Mouse (Mus musculus) heart, embryonic 13.5 days (tissue): ENCODE measurements around the gene Lhfp. TPM values are rescaled to one million over a fixed set of nuclear protein-coding genes. Genes with fewer than 3 reads are reported as not detected.

Source experiments
- ATAC-seq: fragments of 200-750 bp; cut with Nextera tagmentation; 2 replicates; pipeline ENCODE4 v1.8.0; 2017; ENCODE audit warnings: moderate TSS enrichment; ENCODE audit not compliant: insufficient number of reproducible peaks, low FRiP score, low TSS enrichment; ENCODE audit errors: extremely low read depth
- H3K27ac ChIP-seq: fragments of 300-500 bp; sonication (generic); replicated peaks from 2 replicates; pipeline ENCODE4 v1.5.1; 2015; ENCODE audit warnings: moderate library complexity, mild to moderate bottlenecking, inconsistent platforms
- H3K27me3 ChIP-seq: fragments of 300-500 bp; sonication (generic); replicated peaks from 2 replicates; pipeline ENCODE4 v1.6.1; 2015; ENCODE audit warnings: mild to moderate bottlenecking, inconsistent platforms
- H3K36me3 ChIP-seq: fragments of 300-500 bp; sonication (generic); 2 replicates; pipeline ENCODE4 v1.6.1; 2015; ENCODE audit warnings: mild to moderate bottlenecking, inconsistent platforms
- H3K4me1 ChIP-seq: fragments of 300-500 bp; sonication (generic); 2 replicates; pipeline ENCODE4 v1.6.1; 2015; ENCODE audit warnings: inconsistent platforms
- H3K4me2 ChIP-seq: fragments of 300-500 bp; sonication (generic); 2 replicates; pipeline ENCODE4 v1.6.1; 2015; ENCODE audit warnings: inconsistent platforms, mild to moderate bottlenecking, moderate library complexity
- H3K4me3 ChIP-seq: fragments of 300-500 bp; sonication (generic); 2 replicates; pipeline ENCODE4 v1.5.1; 2015; ENCODE audit warnings: moderate library complexity, mild to moderate bottlenecking, inconsistent platforms
- H3K9ac ChIP-seq: fragments of 300-500 bp; sonication (generic); 2 replicates; pipeline ENCODE4 v1.6.1; 2015; ENCODE audit warnings: inconsistent platforms, mild to moderate bottlenecking, moderate library complexity
- H3K9me3 ChIP-seq: fragments of 300-500 bp; sonication (generic); 2 replicates; pipeline ENCODE4 v1.6.1; 2016; ENCODE audit warnings: inconsistent platforms
- WGBS: fragments of 180-500 bp; shearing (Covaris S2); methylation state at CpG from one replicate; pipeline ENCODE4 v1.1.7; 2015; ENCODE audit warnings: mixed read lengths; 5-methylcytosine and 5-hydroxymethylcytosine counted together
- polyA plus RNA-seq: library from polyadenylated mRNA; unstranded; fragments of >200 nt; fragmentation: Nextera tagmentation; extraction: Ambion mirVana; gene quantifications from 2 replicates; pipeline ENCODE4 v1.2.1, GENCODE M21; 2015

Gene Lhfp
- 82.7 and 92.5 TPM in 2 replicates for polyA plus RNA-seq

DNA sequence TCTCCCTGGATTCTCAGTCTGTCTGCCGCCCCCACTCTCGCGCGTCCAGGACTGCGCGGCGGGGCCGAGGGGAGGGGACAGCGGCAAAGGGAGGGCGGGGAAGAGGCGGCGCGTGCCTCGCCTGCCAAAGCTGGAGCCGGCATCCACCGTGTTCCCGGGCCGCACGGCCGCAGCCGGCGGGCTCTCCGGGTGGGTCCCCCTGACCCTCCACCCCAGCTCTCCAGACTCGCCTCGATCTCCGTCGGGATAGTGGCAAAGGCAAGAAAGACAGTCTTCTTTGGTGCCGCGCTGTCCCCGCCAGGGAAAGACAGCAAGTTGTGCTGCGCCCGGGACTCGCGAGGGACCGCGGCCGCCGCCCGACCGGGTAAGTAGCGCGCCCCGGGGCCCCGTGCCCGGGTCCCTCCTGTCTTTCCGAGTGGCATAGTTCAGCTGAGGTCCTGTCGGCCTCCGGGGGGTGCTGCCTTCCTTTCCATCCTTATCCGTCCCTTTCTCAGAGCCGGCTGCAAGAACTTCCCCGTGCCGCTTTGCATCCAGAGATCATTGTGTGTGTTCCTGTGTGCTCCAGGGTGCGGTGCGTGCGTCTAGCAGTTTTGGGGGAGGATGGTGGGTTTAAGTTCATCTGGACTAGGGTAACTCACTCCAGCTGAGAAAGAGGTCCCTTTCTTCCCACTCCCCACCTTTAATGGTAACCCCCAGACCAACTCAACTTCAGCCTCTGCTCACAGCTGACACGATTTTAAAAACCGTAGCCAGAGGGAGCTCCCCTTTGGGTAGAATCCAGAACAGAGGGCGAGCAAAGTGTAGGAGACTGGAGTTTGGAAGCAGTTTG is at the start of gene Lhfp:
Gene Lhfp (plus strand): TSS at position 118 of the 829 bp plus-strand sequence.
- H3K36me3 ChIP-seq = peaks cover 13% of the 10 kb centered on the region
- H3K9ac ChIP-seq = peak within 1 kb of the TSS; percentile 95
- peak within 1 kb of the TSS; percentile 92 for H3K4me2 ChIP-seq
- peaks cover 58% of the 10 kb centered on the region for H3K4me1 ChIP-seq
- WGBS = under 1% methylated on average over 58 of the region's 58 CpGs
- peak within 1 kb of the TSS; percentile 86 for H3K4me3 ChIP-seq
- H3K27me3 ChIP-seq = no peaks in the 10 kb centered on the region
- no peaks in the 10 kb centered on the region for H3K9me3 ChIP-seq
- peak within 1 kb of the TSS; percentile 96 for H3K27ac ChIP-seq
- peak; percentile 76 for ATAC-seq

DNA sequence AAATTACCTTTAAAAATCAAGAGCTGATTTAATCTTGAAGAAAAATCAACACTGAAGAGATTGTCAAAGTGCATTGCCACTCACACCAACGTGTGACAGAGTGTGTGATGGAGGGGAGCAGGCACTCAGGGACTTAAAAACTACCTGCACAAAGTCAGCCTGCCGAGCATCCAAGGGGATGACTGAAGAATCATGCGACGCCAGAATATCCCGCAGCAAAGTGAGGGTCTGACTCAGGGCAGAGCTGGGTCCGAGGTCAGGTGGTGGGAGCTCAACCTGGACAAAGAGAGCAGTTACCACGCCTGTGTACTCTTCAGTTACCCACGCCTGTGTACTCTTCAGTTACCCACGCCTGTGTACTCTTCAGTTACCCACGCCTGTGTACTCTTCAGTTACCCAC is 48.0 kb upstream of the Lhfp start:
- Histone ChIP-seq H3K27ac (no peak overlapping the region), H3K4me1 (no peaks in the 10 kb centered on the region), H3K36me3 (peaks cover 92% of the 10 kb centered on the region), H3K27me3 (no peaks in the 10 kb centered on the region), H3K9ac (no peak overlapping the region), H3K9me3 (no peaks in the 10 kb centered on the region), H3K4me3 (no peak overlapping the region), H3K4me2 (no peak overlapping the region)
- 85% methylated on average over 10 of the region's 10 CpGs for WGBS
- ATAC-seq = no peak

DNA sequence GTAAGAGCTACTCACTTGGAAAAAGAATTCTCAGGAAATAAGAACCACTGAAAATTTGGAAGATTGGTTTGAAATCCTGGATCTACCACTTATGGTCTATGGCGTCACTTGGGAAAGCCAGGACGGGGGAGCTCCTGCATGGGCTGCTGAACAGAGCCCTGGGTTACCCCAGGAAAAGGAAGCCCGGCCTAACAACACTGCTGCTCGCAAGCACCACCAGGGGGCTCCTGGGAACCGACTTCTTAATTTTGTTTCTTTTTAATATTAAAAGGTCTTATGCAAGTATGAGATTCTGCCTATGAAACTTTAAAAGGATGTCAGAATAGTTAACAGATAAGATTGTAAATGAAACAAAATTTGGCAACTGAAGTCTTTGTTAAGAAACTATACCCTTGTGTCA is 46.7 kb upstream of the Lhfp start:
- WGBS = 68% methylated on average over 5 of the region's 5 CpGs
- Histone ChIP-seq H3K4me3 (no peak overlapping the region), H3K9ac (no peak overlapping the region), H3K4me1 (no peaks in the 10 kb centered on the region; the same call in 1 of the 2 replicates), H3K36me3 (peaks cover 92% of the 10 kb centered on the region), H3K4me2 (no peak overlapping the region), H3K9me3 (no peaks in the 10 kb centered on the region), H3K27ac (no peak overlapping the region), H3K27me3 (no peaks in the 10 kb centered on the region)
- no peak for ATAC-seq

DNA sequence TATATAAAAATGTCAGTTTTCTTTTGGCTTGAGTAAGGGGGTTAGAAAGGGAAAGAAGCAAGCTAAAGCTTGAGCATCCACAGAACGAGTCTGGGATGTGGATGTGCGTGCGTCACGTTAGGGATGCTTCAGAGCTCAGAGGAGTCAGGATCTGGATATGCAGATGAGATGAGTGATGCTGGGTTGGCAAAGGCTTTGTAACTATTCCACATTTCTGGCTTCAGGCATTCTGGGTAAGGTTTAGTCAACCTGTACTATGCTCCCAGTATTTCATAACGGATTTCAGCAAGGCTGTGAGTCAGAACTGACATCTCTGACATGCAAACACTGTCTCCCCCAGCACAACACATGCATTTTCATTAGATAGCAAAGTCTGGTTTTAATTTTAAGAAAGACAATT is 44.7 kb upstream of the Lhfp start:
- no peak for ATAC-seq
- Histone ChIP-seq H3K9ac (no peak overlapping the region), H3K4me3 (no peak overlapping the region), H3K27me3 (no peaks in the 10 kb centered on the region), H3K4me2 (no peak overlapping the region), H3K36me3 (peaks cover 92% of the 10 kb centered on the region), H3K4me1 (no peaks in the 10 kb centered on the region; the same call in 1 of the 2 replicates), H3K27ac (no peak overlapping the region), H3K9me3 (no peaks in the 10 kb centered on the region)
- WGBS = 85% methylated on average over 5 of the region's 5 CpGs

DNA sequence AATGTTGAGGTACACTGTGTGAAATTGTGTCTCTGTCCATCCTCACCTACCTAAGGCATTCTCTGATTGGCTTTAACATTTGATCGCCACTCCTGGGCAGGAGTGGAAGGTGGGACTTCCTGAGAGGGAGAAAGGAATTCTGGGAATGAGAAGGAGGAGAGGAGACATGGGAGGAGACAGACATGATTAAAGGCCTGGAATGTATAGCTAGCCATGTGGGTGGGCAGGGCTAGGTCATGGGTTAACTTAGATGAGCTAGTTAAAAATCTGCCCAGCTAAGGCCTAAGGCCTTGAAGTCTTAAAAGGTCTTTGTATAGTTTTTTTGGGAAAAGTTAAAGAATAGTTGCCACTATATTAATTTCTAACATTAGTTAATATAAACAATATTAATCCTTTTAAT is 43.9 kb upstream of the Lhfp start:
- Histone ChIP-seq H3K9me3 (no peaks in the 10 kb centered on the region), H3K4me3 (no peak overlapping the region), H3K4me1 (no peaks in the 10 kb centered on the region; the same call in 1 of the 2 replicates), H3K9ac (no peak overlapping the region), H3K36me3 (peaks cover 93% of the 10 kb centered on the region), H3K4me2 (no peak overlapping the region), H3K27ac (no peak overlapping the region), H3K27me3 (no peaks in the 10 kb centered on the region)
- 69% methylated on average over 1 of the region's 1 CpGs for WGBS
- ATAC-seq = no peak

DNA sequence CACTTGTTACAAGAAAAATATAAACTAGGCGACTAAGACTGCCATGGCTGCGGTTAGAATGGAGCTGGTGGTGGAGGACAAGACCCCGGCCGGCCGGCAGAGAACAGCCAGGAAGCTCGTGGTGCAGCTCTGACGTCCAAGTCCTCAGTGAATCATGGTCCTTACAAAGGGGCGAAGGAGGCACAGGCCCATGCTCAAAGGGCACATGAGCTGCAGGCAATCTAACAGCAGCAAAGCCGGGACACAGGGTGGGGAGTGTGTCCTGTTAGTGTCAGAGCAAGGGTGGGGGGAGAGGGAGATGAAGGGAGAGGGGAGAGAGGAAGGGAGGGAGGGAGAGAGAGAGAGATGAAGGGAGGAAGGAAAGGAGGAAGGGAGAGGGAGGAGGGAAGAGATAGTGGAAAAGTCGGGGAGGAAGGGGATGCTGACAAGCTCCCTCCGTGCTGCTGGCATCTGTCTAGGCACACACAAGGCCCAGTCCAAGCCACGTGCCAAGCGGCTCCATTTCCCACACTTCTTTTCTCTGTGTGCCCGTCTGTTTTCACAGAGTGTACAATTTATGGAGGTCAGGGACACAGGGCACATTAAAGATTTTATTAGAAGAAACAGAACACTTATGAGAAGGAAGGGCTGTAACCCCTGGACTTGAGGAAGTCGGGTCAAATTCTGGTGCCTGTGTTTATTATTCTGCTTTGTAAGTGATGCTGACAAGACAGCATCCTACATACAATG is 42.1 kb upstream of the Lhfp start:
- ATAC-seq = no peak
- H3K4me3 ChIP-seq = no peak overlapping the region
- H3K4me2 ChIP-seq = no peak overlapping the region
- no peaks in the 10 kb centered on the region for H3K9me3 ChIP-seq
- no peak overlapping the region for H3K27ac ChIP-seq
- 63% methylated on average over 15 of the region's 15 CpGs for WGBS
- H3K4me1 ChIP-seq = no peaks in the 10 kb centered on the region; the same call in 1 of the 2 replicates
- no peak overlapping the region; the same call in 1 of the 2 replicates for H3K9ac ChIP-seq
- H3K27me3 ChIP-seq = no peaks in the 10 kb centered on the region
- peaks cover 89% of the 10 kb centered on the region for H3K36me3 ChIP-seq

DNA sequence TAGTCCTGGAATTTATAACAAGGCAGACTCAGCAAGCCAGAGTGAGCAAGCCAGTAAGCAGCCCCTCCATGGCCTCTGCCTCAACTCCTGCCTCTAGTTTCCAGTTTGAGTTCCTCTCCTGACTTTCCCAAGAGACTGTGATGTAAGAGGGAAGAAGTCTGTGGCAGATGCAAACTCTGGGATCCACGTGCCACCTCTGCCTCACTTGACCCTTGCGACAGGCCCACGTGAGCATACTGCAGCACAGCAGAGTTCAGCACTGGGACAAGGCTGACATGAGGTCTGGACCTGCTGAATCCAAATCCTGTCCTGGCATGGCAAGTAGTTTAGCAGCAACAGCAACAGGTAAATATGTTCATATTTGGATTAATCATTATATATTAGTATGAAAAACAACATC is 41.3 kb upstream of the Lhfp start:
- no peak overlapping the region for H3K27ac ChIP-seq
- no peaks in the 10 kb centered on the region for H3K9me3 ChIP-seq
- H3K4me3 ChIP-seq = no peak overlapping the region
- no peak for ATAC-seq
- H3K4me1 ChIP-seq = no peaks in the 10 kb centered on the region; the same call in 1 of the 2 replicates
- H3K27me3 ChIP-seq = no peaks in the 10 kb centered on the region
- H3K4me2 ChIP-seq = no peak overlapping the region
- 73% methylated on average over 3 of the region's 3 CpGs for WGBS
- H3K36me3 ChIP-seq = peaks cover 88% of the 10 kb centered on the region
- H3K9ac ChIP-seq = no peak overlapping the region

DNA sequence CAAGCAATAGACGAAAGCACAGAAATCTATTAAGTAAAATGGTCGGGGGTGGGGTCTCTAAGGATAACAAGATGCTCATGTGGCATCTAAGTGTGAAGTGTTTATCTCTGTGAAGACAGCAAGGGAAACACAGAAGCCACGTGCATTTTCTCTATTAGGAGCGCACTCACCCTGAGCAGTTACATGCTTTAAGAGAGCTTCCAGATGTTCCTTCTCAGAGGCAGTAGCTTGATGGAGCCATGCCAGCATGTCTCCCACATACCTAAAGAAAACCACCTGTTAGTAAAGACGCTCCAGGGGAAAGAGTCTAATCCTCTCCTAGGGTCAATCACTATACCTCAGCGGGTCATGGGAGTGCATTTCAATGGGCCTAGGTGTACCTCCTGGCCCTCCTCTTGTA is 39.3 kb upstream of the Lhfp start:
- no peaks in the 10 kb centered on the region for H3K9me3 ChIP-seq
- no peaks in the 10 kb centered on the region; the same call in 1 of the 2 replicates for H3K4me1 ChIP-seq
- peaks cover 90% of the 10 kb centered on the region for H3K36me3 ChIP-seq
- H3K27ac ChIP-seq = no peak overlapping the region
- H3K4me3 ChIP-seq = no peak overlapping the region
- WGBS = 58% methylated on average over 6 of the region's 6 CpGs
- H3K4me2 ChIP-seq = no peak overlapping the region
- no peaks in the 10 kb centered on the region for H3K27me3 ChIP-seq
- no peak for ATAC-seq
- no peak overlapping the region for H3K9ac ChIP-seq

DNA sequence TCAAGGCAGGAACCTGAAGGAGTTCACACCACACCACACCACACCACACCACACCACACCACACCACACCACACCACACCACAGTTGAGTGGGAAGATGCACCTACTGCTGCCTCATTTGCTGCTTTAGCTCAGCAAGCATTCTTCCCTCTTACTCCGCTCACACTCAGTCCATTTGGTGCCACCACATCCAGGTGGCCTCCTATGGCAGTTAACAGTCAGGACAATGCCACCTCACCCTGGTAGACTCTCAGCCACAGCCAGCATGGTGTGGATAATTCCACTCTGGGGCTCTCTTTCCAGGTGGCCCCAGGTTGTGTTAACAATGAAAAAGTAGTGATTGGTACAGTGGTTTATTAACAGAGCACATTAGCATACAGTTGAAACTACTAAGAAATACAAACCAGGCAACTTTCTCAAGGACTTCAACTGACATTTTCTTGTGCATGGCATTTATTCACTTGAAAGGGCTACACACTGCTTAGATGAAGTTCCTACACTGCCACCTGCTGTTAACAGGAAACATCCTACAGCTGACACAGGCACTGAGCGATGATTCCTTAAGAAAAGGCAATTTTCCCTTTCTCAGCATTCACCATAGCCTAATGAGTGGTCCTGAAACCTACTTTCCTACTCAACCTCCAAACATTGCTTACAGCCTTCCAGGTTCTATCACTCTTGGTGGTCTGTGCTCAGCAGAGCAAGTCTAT is 36.8 kb upstream of the Lhfp start:
- 67% methylated on average over 2 of the region's 2 CpGs for WGBS
- Histone ChIP-seq H3K27me3 (no peaks in the 10 kb centered on the region), H3K9me3 (no peaks in the 10 kb centered on the region), H3K36me3 (peaks cover 89% of the 10 kb centered on the region), H3K4me3 (no peak overlapping the region), H3K9ac (no peak overlapping the region), H3K27ac (no peak overlapping the region), H3K4me2 (no peak overlapping the region), H3K4me1 (no peaks in the 10 kb centered on the region)
- no peak for ATAC-seq

DNA sequence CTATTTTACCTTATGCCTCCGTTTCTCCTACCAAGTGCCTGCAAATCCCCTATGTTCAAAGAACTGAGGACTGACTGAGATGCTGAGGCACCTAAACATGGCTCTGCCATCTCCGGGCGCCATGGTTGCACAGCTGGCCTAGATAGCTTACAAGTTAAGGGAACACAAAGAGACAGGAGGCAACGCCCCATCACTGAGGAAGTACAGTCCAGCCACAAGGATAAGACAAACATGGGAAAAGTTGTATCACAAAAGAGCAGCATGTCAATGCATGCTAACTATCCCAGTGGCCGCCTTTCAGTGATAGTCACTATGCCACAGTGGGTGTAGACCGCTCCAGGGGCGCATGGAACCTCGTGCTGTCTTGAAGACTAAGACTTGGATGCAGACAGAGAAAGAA is 33.9 kb upstream of the Lhfp start:
- peaks cover 86% of the 10 kb centered on the region for H3K36me3 ChIP-seq
- no peaks in the 10 kb centered on the region for H3K27me3 ChIP-seq
- 87% methylated on average over 8 of the region's 8 CpGs for WGBS
- no peak overlapping the region for H3K4me3 ChIP-seq
- no peak for ATAC-seq
- H3K4me1 ChIP-seq = no peaks in the 10 kb centered on the region
- no peak overlapping the region for H3K27ac ChIP-seq
- no peak overlapping the region for H3K4me2 ChIP-seq
- H3K9me3 ChIP-seq = no peaks in the 10 kb centered on the region
- no peak overlapping the region for H3K9ac ChIP-seq
